Mouse (Mus musculus) forebrain, embryonic 12.5 days (tissue): ENCODE data around the gene Pxk. TPM values are rescaled to one million over a fixed set of nuclear protein-coding genes. Genes with fewer than 3 reads are reported as not detected.
"Not testable (repeated sequence)": the region's sequence is repeated elsewhere in the genome, so short reads cannot be mapped to it uniquely, and the experiment has no call there.

Experiments
- ATAC-seq: fragments of 200-750 bp; cut with Nextera tagmentation; 2 replicates; pipeline ENCODE4 v1.8.0; 2017; ENCODE audit warnings: moderate TSS enrichment; ENCODE audit not compliant: low FRiP score
- H3K27ac ChIP-seq: fragments of 300-500 bp; sonication (generic); 2 replicates; pipeline ENCODE4 v1.5.1; 2016; ENCODE audit warnings: mild to moderate bottlenecking
- H3K27me3 ChIP-seq: fragments of 300-500 bp; sonication (generic); 2 replicates; pipeline ENCODE4 v1.6.1; 2016; ENCODE audit warnings: mild to moderate bottlenecking
- H3K36me3 ChIP-seq: fragments of 300-500 bp; sonication (generic); replicated peaks from 2 replicates; pipeline ENCODE4 v1.6.1; 2016; ENCODE audit warnings: mild to moderate bottlenecking
- H3K4me1 ChIP-seq: fragments of 300-500 bp; sonication (generic); 2 replicates; pipeline ENCODE4 v1.6.1; 2016
- H3K4me2 ChIP-seq: fragments of 300-500 bp; sonication (generic); 2 replicates; pipeline ENCODE4 v1.6.1; 2016; ENCODE audit warnings: mild to moderate bottlenecking, moderate library complexity
- H3K4me3 ChIP-seq: fragments of 300-500 bp; sonication (generic); replicated peaks from 2 replicates; pipeline ENCODE4 v1.5.1; 2016; ENCODE audit warnings: mild to moderate bottlenecking
- H3K9ac ChIP-seq: fragments of 300-500 bp; sonication (generic); 2 replicates; pipeline ENCODE4 v1.6.1; 2016; ENCODE audit warnings: mild to moderate bottlenecking
- H3K9me3 ChIP-seq: fragments of 300-500 bp; sonication (generic); 2 replicates; pipeline ENCODE4 v1.6.1; 2016
- WGBS: fragments of 180-500 bp; shearing (Covaris S2); methylation state at CpG from one replicate; pipeline ENCODE4 v1.1.7; 2016; 5-methylcytosine and 5-hydroxymethylcytosine counted together
- polyA plus RNA-seq: library from polyadenylated mRNA; unstranded; fragments of >200 nt; fragmentation: Nextera tagmentation; extraction: Ambion mirVana; gene quantifications from 2 replicates; pipeline ENCODE4 v1.2.1, GENCODE M21; 2016

Gene Pxk
- polyA plus RNA-seq, 1 experiment from 2014 or later, result 30.3 TPM

DNA sequence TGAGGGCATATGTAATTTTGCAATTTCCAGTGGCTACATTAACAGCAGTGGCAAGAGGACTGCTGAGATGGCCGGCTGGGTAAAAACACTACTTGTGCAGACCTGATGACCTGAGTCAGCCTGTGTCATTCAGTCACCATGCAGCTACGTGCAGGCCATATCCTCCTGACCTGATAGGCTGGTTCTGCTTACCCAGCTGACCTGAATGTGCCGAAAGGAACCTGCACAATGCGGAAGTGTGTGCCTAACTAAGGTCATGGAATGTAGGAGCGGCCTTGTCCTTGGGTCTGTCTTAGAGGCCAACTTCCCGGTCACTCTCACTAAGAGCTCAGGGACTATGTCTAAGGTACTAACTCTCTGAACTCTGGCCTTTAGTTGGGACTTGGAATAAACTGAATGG lies 13.5 kb downstream of the Pxk start:
- H3K36me3 ChIP-seq, result no peaks in the 10 kb centered on the region
- no peaks in the 10 kb centered on the region for H3K4me1 ChIP-seq
- no peak overlapping the region for H3K4me2 ChIP-seq
- H3K9ac ChIP-seq, result no peak overlapping the region
- 93% methylated on average over 6 of the region's 6 CpGs for WGBS
- ATAC-seq, result no peak
- no peaks in the 10 kb centered on the region for H3K27me3 ChIP-seq
- H3K27ac ChIP-seq, result no peak overlapping the region
- no peak overlapping the region for H3K4me3 ChIP-seq
- no peaks in the 10 kb centered on the region for H3K9me3 ChIP-seq

DNA sequence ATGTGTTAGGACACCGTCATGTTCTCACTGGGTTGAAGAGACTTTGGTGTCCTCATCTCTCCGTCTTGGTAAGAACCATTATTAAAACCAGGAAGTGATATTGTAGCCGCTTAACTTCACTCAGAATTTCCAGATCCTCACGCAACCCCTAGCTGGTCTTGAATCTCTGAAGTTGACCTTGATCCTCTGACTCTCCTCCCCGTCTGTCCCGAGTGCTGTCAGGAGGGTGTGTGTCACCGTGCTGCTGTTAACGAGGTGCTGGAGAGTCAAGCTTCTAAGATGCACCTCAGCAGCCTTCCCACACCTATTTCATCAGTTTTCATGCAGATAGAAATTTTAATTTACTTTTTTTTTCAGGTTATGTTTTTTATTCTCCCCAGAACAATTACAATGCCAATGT lies 14.0 kb downstream of the Pxk start:
- no peaks in the 10 kb centered on the region for H3K27me3 ChIP-seq
- no peaks in the 10 kb centered on the region for H3K4me1 ChIP-seq
- H3K27ac ChIP-seq, result no peak overlapping the region
- 89% methylated on average over 8 of the region's 8 CpGs for WGBS
- H3K4me3 ChIP-seq, result no peak overlapping the region
- ATAC-seq, result no peak
- H3K36me3 ChIP-seq, result no peaks in the 10 kb centered on the region
- no peak overlapping the region for H3K9ac ChIP-seq
- no peaks in the 10 kb centered on the region for H3K9me3 ChIP-seq
- no peak overlapping the region for H3K4me2 ChIP-seq

GRCm38 (mm10) chr14:8113616-8114015 lies 15.6 kb downstream of the Pxk start:
- no peak overlapping the region for H3K27ac ChIP-seq
- H3K9me3 ChIP-seq, result no peaks in the 10 kb centered on the region
- H3K36me3 ChIP-seq, result no peaks in the 10 kb centered on the region
- H3K9ac ChIP-seq, result no peak overlapping the region
- H3K27me3 ChIP-seq, result no peaks in the 10 kb centered on the region
- H3K4me3 ChIP-seq, result no peak overlapping the region
- no peak for ATAC-seq
- 91% methylated on average over 2 of the region's 2 CpGs for WGBS
- no peaks in the 10 kb centered on the region for H3K4me1 ChIP-seq
- H3K4me2 ChIP-seq, result no peak overlapping the region

- H3K36me3 ChIP-seq, result no peaks in the 10 kb centered on the region
- no peaks in the 10 kb centered on the region for H3K4me1 ChIP-seq
- H3K27me3 ChIP-seq, result no peaks in the 10 kb centered on the region
- no peak overlapping the region for H3K4me2 ChIP-seq
- no peak for ATAC-seq
- no peak overlapping the region for H3K27ac ChIP-seq
- H3K9ac ChIP-seq, result no peak overlapping the region
- H3K9me3 ChIP-seq, result no peaks in the 10 kb centered on the region
- WGBS, result 75% methylated on average over 3 of the region's 3 CpGs
- H3K4me3 ChIP-seq, result no peak overlapping the region
Measured at GRCm38 (mm10) chr14:8114306-8114705, 16.3 kb downstream of the Pxk start.

DNA sequence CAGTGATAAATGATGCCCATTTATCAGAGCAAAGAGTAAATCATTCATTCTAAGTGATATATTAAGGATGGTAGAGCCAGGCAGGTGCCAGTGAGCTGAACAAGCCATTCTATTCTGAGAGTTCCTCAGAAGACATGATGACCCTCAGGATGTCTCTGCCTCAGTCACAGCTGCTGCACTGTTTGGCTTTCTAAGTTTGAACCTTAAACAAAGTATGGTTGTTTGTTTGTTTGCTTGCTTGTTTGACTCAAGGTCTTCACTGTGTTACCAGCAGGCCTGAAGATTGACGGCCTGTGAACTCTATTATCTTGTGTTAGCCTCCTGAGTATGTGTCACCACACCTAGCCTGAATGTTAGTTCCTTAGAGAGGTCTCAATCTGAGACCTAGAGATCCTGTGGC lies 16.7 kb downstream of the Pxk start:
- WGBS, result 81% methylated on average over 1 of the region's 1 CpGs

GRCm38 (mm10) chr14:8115772-8116171 lies 17.8 kb downstream of the Pxk start:
- H3K4me1 ChIP-seq, result no peaks in the 10 kb centered on the region
- no peak overlapping the region for H3K4me2 ChIP-seq
- no peaks in the 10 kb centered on the region for H3K9me3 ChIP-seq
- ATAC-seq, result no peak
- WGBS, result 84% methylated on average over 4 of the region's 4 CpGs
- H3K27me3 ChIP-seq, result no peaks in the 10 kb centered on the region
- no peaks in the 10 kb centered on the region for H3K36me3 ChIP-seq
- H3K27ac ChIP-seq, result no peak overlapping the region
- H3K9ac ChIP-seq, result no peak overlapping the region
- no peak overlapping the region for H3K4me3 ChIP-seq

More for the DNA sequence above, 16.7 kb downstream of the Pxk start:
- H3K27me3 ChIP-seq, result no peaks in the 10 kb centered on the region
- no peak overlapping the region for H3K4me2 ChIP-seq
- H3K27ac ChIP-seq, result no peak overlapping the region
- no peak for ATAC-seq
- no peaks in the 10 kb centered on the region for H3K36me3 ChIP-seq
- H3K9me3 ChIP-seq, result no peaks in the 10 kb centered on the region
- H3K4me3 ChIP-seq, result no peak overlapping the region
- no peak overlapping the region for H3K9ac ChIP-seq
- H3K4me1 ChIP-seq, result no peaks in the 10 kb centered on the region

DNA sequence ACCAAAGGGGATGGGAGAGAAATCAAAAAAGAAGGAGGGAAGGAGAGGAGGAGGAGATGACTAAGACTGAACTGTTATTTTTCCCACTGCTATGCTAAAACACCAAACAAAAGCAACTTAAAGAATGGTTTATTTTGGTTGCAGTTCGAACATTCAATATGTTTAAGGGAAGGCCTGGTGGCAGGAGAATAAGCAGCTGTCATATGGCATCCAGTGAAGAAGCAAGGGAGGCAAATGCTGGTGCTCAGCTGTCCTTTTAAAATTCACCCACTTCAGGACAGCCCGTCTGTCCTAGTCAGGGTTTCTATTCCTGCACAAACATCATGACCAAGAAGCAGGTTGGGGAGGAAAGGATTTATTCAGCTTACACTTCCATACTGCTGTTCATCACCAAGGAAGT lies 19.4 kb downstream of the Pxk start:
- no peaks in the 10 kb centered on the region for H3K4me1 ChIP-seq
- no peak overlapping the region for H3K9ac ChIP-seq
- H3K4me3 ChIP-seq, result no peak overlapping the region
- WGBS, result 87% methylated on average over 2 of the region's 2 CpGs
- no peaks in the 10 kb centered on the region for H3K27me3 ChIP-seq
- no peaks in the 10 kb centered on the region for H3K36me3 ChIP-seq
- no peak overlapping the region for H3K27ac ChIP-seq
- H3K4me2 ChIP-seq, result no peak overlapping the region
- no peaks in the 10 kb centered on the region for H3K9me3 ChIP-seq
- ATAC-seq, result no peak

GRCm38 (mm10) chr14:8119454-8119853 lies 21.4 kb downstream of the Pxk start:
- Histone ChIP-seq H3K9me3 (no peaks in the 10 kb centered on the region), H3K27me3 (no peaks in the 10 kb centered on the region), H3K4me2 (no peak overlapping the region), H3K27ac (no peak overlapping the region), H3K4me1 (no peaks in the 10 kb centered on the region), H3K36me3 (peaks cover 8% of the 10 kb centered on the region; the same call in 1 of the 2 replicates), H3K4me3 (no peak overlapping the region), H3K9ac (no peak overlapping the region)
- ATAC-seq, result no peak
- 92% methylated on average over 5 of the region's 5 CpGs for WGBS

GRCm38 (mm10) chr14:8119904-8120303 lies 21.9 kb downstream of the Pxk start:
- no peaks in the 10 kb centered on the region for H3K9me3 ChIP-seq
- 94% methylated on average over 3 of the region's 3 CpGs for WGBS
- H3K27me3 ChIP-seq, result no peaks in the 10 kb centered on the region
- H3K9ac ChIP-seq, result no peak overlapping the region
- H3K36me3 ChIP-seq, result peaks cover 8% of the 10 kb centered on the region; the same call in 1 of the 2 replicates
- no peak overlapping the region for H3K4me2 ChIP-seq
- no peak overlapping the region for H3K27ac ChIP-seq
- no peak for ATAC-seq
- no peak overlapping the region for H3K4me3 ChIP-seq
- no peaks in the 10 kb centered on the region for H3K4me1 ChIP-seq

- H3K36me3 ChIP-seq, result peaks cover 8% of the 10 kb centered on the region; the same call in 1 of the 2 replicates
- H3K27me3 ChIP-seq, result no peaks in the 10 kb centered on the region
- H3K9me3 ChIP-seq, result no peaks in the 10 kb centered on the region
- H3K9ac ChIP-seq, result no peak overlapping the region
- H3K4me2 ChIP-seq, result no peak overlapping the region
- WGBS, result 93% methylated on average over 7 of the region's 7 CpGs
- no peak overlapping the region for H3K4me3 ChIP-seq
- ATAC-seq, result no peak
- no peak overlapping the region for H3K27ac ChIP-seq
- no peaks in the 10 kb centered on the region for H3K4me1 ChIP-seq
Measured at GRCm38 (mm10) chr14:8123141-8123540, 25.1 kb downstream of the Pxk start.

DNA sequence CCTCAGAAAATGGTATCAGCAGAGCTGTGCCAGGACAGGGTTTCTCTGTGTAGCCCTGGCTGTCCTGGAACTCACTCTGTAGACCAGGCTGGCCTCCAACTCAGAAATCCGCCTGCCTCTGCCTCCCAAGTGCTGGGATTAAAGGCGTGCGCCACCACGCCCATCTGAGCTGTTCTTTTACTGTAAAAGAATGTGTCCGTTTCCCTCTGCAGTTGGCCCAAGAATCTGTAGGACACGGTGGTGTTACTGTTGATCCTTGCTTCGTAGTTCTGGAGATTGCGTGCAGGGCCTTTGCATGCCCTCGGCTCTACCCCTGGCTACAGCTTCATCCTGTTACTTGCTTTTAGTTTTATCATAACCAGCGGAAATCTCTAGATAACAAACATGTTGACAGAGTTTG lies 25.6 kb downstream of the Pxk start:
- not testable (repeated sequence) for H3K27ac ChIP-seq, H3K9ac ChIP-seq, H3K9me3 ChIP-seq, ATAC-seq, H3K4me2 ChIP-seq, H3K36me3 ChIP-seq, H3K27me3 ChIP-seq, H3K4me3 ChIP-seq, H3K4me1 ChIP-seq
- 96% methylated on average over 10 of the region's 10 CpGs for WGBS

GRCm38 (mm10) chr14:8124046-8124881 lies 26.3 kb downstream of the Pxk start:
- Histone ChIP-seq H3K9me3 (no peaks in the 10 kb centered on the region), H3K27ac (no peak overlapping the region), H3K9ac (no peak overlapping the region), H3K27me3 (no peaks in the 10 kb centered on the region), H3K4me1 (no peaks in the 10 kb centered on the region), H3K4me2 (no peak overlapping the region), H3K4me3 (no peak overlapping the region), H3K36me3 (peaks cover 8% of the 10 kb centered on the region; the same call in 1 of the 2 replicates)
- ATAC-seq, result no peak
- WGBS, result 90% methylated on average over 7 of the region's 7 CpGs

- WGBS, result 80% methylated on average over 5 of the region's 5 CpGs
- Histone ChIP-seq H3K4me3 (no peak overlapping the region), H3K4me1 (no peaks in the 10 kb centered on the region), H3K9me3 (no peaks in the 10 kb centered on the region), H3K27me3 (no peaks in the 10 kb centered on the region), H3K27ac (no peak overlapping the region), H3K36me3 (peaks cover 17% of the 10 kb centered on the region; the same call in 1 of the 2 replicates), H3K4me2 (no peak overlapping the region), H3K9ac (no peak overlapping the region)
- ATAC-seq, result no peak
Measured at GRCm38 (mm10) chr14:8127971-8128370, 30.0 kb downstream of the Pxk start.
